21 mouse cellular contexts compared by ENCODE assay signal in the genomic region with DNA sequence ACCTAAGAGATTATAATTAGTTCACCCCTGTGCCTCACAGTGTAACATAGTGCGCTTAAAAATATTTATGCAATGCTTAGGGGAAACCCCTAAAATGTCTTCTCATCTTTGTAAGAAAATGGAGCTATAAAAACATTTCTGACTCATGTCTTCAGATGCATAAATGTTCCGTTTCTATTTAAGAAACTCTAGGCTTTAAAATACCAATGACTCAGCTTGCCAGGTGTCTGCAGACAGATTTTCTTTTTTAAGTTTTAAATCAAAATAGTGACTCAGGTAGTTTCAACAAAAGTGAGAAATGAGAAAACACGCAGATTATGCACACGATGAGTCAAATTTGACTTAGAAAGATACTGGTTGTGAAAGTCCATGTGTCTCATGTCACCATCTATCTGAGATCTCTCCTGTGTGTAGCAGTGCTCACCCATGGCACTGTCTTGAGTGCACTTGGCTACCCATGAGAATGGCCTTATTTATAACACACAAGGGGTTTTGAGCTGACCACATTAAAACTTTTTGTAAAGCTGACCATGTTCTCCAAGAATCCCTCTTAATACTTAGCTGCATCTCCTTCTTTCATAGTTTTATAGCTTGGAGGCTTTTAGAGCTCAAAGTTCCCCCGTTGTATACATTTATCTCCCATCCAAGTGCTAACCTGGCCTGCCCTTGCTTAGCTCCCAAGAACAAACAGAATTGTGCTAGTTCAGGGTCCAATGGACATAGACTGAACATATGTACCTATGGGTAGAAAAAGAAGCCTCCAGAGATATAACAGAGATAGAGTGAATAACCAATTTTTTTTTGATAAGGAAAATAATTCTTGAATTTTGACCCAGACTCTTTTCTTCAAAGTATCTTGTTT.
DNase-seq lines count a peak whose midpoint lies in the region; ATAC-seq lines count a peak whose summit lies in the region.
"Had no signal": no experiment of that assay in that cellular context is flagged by ENCODE, and none has a peak within 500 bp of the region (broad histone marks: within the 10 kb centered on the region; RNA-seq: fewer than 3 reads in every experiment).

No protein-coding gene starts in this region.

- ATAC-seq in inflammation-experienced regulatory T-cells, adult 6 months: peak; percentile 76
- ATAC-seq: forebrain, embryonic 16.5 days; intestine, embryonic 16.5 days had no signal

- intact Hi-C loops in heart, postnatal 14 days (cut with DNase I): no loop called here

- peak; percentile 11 to 59 for DNase-seq in frontal cortex, adult 2 months (ENCODE audit: extremely low spot score in 1 of 2, low spot score in 1 of 2)
- no peak for DNase-seq in frontal cortex, postnatal 14 days (ENCODE audit: low spot score in 2 of 2)
- DNase-seq in A20 (ENCODE audit: low read depth, low spot score) (peak; percentile 64), NIH3T3 (ENCODE audit: low read depth) (peak; percentile 64)
- no peak for DNase-seq in spleen, adult 12 weeks (ENCODE audit: low spot score)
- DNase-seq in thymus, postnatal 14 days: no peak
- DNase-seq in heart, postnatal 14 days: no peak
- DNase-seq: adrenal gland, adult 2 months; adrenal gland, postnatal 36 days; cerebellum, adult 2 months; cerebellum, postnatal 14 days; gastrocnemius, postnatal 25 days; heart, adult 18-20 months; kidney, adult 8-10 months; kidney, postnatal 10 days; lung, postnatal 4 days; thymus, adult 18-20 months; thymus, postnatal 36 days had no signal

Comparison
In these comparisons a context has a peak if more than half of its experiments do, and no peak if none do; other contexts are left out.
1. DNase-seq: peak in frontal cortex, adult 2 months (2 of 2), A20 (single experiment) and NIH3T3 (single experiment); none in frontal cortex, postnatal 14 days (0 of 2), spleen, adult 12 weeks (single experiment), thymus, postnatal 14 days (single experiment) and heart, postnatal 14 days (0 of 2).